Mouse (Mus musculus): ENCODE measurements around the gene Batf3. TPM values are rescaled to one million over a fixed set of nuclear protein-coding genes. Genes with fewer than 3 reads are reported as not detected.

The Batf3 gene
- total RNA-seq, 2 experiments from 2014 or later: not detected

DNA sequence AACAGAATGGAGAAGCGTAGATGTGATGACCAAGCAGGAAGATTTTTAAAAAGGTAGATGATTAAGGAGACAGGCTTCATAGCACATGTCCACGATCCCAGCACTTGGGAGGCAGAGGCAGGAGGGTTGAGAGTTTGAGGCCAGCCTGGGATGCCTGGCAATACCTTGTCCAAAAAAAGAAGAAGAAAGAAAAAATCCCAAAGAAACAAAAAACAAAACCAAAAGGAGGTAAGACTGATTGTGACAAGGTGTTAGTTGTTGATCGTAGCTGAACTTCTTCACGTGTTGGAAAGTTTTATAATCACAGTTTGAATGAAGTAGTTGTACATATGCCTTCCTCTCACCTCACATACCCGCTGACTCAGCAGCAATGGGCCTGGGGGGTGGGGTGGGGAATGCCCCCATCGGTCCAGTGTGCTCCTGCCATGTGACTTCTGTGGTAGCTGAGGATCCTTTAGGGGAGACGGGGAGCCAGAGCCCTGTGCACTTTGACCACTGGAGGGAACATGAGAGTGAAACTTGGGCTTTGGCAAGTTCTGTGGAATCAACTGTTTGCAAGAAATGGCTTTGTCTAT, 11.3 kb upstream of the Batf3 start:
- DNase-seq (ENCODE audit: low spot score in 2 of 2): no peak

DNA sequence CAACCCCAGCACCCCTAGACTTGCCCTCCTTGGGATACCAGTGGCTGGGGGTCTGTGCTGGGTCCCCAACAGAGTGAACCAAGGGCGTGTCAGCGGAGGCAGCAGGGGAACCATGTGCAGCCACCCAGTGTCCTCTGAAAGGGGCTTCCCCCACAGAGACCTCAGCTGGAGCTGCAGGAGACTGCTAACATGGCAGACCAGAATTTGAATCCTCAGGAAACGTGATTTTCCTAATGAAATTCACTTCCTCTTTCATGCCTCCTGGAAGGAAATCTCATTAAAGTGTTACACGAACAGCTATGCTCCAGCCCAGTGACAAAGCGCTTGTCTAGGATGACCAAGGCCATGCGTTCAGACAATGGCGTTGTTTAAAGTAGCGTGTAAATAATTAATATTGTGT, 10.7 kb upstream of the Batf3 start:
- DNase-seq (ENCODE audit: low spot score in 2 of 2): no peak

DNA sequence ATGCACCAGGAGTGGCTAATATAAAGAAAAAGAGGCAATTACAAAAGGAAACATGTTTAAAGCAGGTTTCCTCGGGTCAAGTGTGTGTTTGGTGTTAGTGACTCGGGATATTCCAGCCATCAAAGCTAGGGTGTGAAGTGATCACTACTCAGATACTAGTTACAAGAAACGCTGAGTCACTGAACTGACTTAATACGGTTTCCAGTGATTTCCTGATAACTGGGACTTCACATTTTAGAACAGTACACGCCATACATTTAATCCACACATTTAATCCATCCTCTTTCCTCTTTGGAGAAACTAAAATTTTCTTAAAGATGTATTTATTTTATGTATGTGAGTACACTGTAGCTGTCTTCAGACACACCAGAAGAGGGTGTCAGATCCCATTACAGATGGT, 9.7 kb upstream of the Batf3 start:
- DNase-seq (ENCODE audit: low spot score in 2 of 2): no peak

GRCm38 (mm10) chr1:191089355-191089754, 8.3 kb upstream of the Batf3 start:
- no peak for DNase-seq (ENCODE audit: low spot score in 2 of 2)

DNA sequence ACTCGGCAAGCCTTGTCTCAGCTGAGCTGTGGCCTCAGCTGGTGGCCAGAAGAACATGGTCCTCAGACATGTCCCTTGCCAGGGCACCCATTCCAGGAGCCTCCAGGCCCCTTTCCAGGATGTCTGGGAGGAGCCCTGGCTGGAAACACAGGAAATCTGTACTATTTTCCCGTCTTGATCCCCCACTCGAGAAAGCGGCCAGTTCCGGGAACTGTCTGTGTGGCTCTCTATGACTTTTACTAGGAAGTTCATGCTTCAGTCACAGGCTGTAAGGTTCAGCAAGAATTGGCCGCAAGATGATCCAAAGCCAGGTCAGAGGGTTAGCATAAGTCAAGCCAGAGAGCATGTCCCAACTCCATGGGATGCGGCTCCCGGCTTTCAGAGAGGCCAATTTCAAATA, 5.6 kb upstream of the Batf3 start:
- no peak for DNase-seq (ENCODE audit: low spot score in 2 of 2)

GRCm38 (mm10) chr1:191093578-191093977, 4.1 kb upstream of the Batf3 start:
- DNase-seq (ENCODE audit: low spot score in 2 of 2): no peak

- DNase-seq (ENCODE audit: low spot score in 2 of 2): no peak
Observed at GRCm38 (mm10) chr1:191095019-191095418, 2.6 kb upstream of the Batf3 start.

DNA sequence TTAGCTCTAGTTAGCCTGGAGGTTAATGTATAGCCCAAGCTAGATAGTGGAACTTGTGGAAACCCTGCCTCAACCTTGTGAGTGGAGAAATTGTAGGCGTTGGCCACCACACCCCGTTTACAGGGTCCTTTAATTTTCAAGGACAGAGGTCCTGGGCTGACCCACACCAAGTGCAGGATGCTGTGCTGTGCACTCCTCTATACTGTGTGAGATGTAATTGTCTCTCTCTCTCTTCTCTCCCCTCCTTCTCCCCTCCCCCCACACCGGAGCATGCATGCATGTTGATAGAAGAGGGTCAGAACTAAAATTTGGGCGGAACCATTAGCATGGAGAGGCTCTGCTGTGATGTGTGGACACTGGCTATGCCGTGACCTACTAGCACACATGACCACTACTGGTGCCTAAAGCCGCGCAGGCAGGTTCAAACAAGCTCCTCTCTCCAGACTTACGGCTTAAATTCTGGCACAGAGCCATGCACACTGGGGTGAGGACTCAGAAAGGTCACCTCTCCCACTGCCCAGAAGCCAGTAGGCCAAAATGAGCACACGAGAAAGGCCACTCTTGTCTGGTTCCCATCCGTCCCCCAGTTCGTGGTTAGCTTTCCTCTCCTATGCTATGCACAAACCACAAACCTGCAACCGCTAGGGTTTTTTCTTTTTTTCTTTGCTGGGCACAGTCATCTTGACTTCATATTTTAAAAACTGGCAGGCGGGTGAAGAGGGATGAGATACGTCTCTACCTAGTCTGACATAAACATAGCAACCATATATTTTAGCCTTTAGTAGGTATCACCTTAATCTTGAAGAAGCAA, 571 bp upstream of the Batf3 start:
- no peak for DNase-seq (ENCODE audit: low spot score in 2 of 2)

DNA sequence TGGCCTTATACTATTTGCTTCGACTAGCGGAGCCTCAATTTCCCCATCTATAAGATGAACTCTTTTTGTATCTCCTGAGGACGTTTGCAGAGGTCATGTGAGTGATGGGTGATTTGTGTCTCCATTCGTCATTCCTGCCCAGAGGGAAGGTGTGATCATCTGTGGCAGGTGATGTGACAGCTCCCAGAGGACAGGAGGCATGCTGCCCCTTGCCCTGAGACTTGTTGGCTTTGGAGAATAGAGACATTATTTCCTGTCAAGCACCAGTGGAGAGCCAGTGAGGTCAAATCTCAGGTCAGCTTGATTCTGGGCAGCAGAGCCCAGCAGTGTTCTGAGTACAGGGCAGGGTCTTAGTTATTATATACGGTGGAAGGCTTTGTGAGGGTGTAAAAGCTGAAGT, 1.5 kb downstream of the Batf3 start:
- no peak for DNase-seq (ENCODE audit: low spot score in 2 of 2)

- DNase-seq (ENCODE audit: low spot score in 2 of 2): no peak
Observed at GRCm38 (mm10) chr1:191099772-191100291, 2.2 kb downstream of the Batf3 start.

DNA sequence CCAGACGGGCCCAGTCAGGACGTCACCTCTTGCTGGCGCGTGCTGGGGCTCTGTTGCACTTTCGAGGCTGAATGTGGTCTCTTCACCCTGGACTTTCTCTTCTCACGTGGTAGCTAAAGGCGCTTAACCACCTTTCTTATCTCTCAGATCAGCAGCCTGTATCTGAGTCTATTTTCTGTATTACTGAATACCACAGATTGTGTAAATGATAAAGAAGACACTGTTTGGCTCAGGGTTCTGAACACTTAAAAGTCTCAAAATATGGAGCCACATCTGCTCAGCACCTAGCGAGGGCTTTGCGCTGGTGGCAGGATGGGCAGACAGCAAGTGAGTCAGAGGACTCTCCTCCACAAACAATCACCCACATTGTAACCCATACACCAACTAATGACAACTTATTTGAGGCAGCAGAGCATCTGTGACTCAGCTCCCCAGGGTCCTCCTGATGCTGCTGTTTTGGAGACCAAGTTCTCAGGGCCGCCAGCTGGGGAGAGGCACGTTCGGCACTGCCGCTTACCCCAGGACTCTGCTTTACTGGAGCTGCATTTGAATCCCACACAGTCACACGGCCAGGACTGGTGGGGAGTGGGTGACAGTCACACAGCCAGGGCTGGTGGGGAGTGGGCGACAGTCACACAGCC, 5.2 kb downstream of the Batf3 start:
- no peak for DNase-seq (ENCODE audit: low spot score in 2 of 2)

DNA sequence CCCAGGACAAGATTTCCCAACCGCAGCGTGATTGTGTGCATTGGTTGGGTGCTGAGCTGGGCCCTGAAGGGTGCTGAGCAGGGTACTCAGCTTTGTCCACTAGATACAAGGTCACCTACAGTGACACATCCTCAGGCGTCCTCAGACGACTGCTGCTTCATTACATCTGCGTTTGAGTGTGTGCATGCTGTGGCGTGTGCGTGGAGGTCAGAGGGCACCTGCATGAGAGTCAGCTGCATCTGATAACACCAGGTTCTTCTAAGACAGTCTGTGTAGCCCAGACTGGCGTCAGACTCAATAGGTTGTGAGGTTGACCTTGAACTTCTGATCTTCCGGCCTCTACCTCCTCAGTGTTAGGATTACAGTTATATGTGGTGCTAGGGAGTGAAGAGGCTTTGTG, 7.6 kb downstream of the Batf3 start:
- DNase-seq (ENCODE audit: low spot score in 2 of 2): no peak

DNA sequence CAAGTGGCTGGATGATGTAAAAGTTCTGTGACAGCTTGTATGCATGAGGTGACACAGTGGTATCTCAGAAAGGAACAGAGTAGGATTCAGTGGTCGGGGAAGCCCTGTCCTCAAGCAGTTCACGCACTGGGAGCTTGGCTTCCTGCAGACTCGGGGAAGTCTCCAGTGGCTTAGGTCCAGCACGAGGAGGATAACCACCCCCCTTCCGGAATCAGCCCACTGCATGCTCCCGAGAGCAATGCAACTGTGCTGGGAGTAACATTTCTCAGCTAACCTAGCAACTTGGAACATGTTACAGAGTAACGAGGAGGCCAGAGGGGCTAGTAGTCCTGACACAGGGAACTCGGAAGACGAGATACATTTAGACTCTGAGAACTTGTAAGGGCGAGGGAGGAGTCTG, 9.7 kb downstream of the Batf3 start:
- DNase-seq (ENCODE audit: low spot score in 2 of 2): no peak

- no peak for DNase-seq (ENCODE audit: low spot score in 2 of 2)
Observed at GRCm38 (mm10) chr1:191109907-191110306, 12.3 kb downstream of the Batf3 start.

DNA sequence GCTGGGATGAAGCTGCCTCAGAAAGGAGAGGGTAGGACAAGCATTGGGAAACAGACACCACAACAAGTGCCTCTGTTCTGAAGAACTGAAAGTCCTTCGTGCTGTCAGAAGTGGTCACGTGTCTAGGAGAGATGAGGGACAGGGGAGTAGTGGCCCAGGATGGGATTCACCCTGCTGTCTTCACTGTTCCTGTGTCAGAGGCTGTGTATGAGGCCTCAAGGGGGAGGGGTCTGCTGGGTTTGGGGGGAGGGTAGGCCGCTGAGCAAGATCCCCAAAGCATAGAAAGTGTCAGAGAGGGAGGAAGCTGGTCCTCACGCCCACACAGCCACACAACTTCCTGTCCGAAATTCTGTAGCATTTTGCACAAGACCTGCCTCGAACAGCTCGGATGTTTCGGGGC, 13.5 kb downstream of the Batf3 start:
- no peak for DNase-seq (ENCODE audit: low spot score in 2 of 2)

- no peak for DNase-seq (ENCODE audit: low spot score in 2 of 2)
Observed at GRCm38 (mm10) chr1:191114868-191115267, 17.2 kb downstream of the Batf3 start.

DNA sequence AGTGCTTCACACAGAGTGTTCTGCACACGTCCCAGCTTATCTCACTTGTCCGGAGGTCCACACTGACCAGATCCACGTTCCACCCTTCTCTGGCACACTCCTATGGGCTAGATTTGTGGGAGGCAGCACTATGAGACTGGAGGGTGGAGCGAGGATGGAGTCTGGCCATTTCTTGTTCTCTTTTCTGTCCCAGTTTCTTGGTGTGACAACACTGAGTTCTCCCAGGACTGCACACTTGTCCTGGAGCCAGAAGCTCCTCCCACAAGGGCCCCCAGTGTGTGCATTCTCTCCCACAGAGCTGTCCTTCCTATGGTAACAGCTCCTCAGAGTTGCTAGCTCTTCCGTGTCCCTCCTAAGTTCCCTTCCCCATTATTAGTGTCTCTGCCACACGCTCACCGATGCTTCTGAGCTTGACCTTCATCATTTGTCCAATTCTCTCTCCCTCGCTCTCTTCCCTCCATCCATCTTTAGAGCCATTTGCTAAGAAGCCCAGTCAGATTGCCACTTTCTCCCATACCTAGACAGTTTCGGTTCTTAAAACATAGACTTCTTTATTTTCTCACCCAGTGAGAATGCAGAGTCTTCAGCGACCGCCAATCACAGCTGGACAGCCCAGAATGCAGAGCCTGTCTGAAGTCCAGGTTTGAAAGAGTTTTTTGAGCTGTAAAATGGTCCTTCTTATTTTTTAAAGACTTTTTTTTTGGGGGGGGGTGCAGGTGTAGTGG, 18.0 kb downstream of the Batf3 start:
- no peak for DNase-seq (ENCODE audit: low spot score in 2 of 2)

DNA sequence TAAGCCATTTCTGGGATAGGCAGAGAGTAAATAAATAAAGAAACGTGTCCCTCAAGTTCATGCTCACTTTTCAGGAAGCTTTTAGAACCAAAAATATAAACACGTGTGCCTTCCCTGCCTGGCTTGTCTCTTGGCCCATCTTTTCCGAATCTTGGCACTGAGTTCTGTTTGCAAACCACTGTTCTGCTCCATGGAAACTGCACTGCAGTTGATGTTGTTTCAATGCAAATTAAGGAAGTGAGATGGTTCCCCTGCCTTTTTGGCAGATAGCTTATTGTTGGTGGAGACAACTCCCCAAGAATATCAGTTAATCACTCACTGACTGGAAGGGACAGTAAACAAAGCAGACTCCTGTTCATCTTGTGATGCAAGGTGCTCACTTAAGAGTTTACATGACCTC, 25.1 kb downstream of the Batf3 start:
- DNase-seq (ENCODE audit: low spot score in 2 of 2): no peak

DNA sequence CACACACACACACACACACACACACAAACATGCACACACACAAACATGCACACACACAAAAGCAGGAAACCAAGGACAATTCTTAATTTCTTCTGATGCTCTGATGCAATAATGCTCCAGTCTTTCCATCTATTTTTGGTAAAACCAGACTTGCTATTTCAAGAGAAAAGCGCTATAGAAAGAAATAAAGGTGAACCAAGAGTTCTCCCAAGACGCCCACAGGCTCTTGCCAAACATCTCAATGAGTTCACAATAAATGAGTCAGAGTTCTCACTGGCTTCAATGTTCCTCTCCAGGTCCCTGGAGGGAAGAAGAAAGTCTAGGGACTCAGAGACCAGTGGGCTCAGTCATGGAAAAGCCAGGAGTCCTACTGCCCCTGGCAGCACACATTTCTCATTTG, 26.0 kb downstream of the Batf3 start:
- DNase-seq (ENCODE audit: low spot score in 2 of 2): no peak

DNA sequence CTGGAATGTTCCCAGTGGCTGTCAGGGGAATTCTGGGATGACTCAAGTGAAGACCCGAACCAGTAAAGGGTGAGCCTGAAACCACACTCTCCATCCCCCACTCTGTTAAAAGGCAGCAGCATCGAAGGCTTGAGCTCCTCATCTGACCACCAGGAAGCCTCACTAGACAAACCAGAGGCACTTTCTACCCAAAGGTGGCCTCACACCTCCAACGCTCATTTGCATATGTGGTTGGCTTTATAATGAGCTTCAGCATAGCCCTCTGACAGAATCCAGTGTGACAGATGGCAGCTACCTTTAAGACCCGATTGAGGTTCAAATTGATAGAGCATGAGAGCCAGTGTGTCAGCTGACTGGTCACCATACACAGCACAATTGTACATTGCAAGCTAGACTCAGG, 26.6 kb downstream of the Batf3 start:
- no peak for DNase-seq (ENCODE audit: low spot score in 2 of 2)

DNA sequence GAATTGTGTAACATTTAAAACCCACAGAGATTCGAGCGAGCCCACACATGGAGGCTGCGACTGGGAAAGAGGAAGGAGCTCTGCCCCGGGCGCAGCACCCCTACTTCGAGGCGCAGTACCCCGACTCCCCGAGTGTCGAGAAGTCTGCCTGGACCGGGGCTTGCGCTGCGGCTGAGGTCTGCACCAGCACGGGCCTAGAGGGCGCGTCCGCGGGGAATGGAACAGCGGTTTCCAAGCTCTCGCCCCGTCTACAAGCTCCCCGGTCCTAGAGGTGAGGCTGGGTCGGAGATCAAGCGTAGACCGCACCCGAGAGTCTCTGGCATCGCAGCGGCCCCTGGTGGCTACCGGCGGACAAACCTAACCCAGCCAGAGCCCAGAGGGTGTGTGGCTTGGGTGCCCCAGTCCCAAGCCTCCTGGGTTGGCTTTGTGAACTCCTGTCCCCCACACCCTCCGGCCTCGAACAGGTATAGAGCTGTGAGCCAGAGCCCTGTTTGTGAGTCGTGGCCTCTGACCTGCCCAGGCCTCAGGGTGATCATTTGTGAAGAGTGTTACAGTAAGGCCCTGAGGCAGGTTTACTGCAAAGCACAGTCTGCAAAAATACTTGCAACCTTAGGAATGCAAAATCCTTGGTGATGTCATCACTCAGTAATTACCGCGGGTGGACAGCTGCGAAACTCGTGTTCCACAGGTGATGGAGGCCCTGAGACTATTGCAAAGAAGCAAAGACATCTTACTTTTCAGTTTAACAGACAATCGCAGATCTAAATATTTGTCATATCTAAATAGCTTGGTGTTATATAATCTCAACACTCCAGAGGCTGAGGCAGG, 28.4 kb downstream of the Batf3 start:
- DNase-seq (ENCODE audit: low spot score in 2 of 2): peak in 1 of 2 experiments; percentile 29

All from layer of hippocampus, postnatal 14 days (tissue).